Mouse (Mus musculus) G1E (cell line): Measurements from ENCODE around the gene Bzw2. TPM values are rescaled to one million over a fixed set of nuclear protein-coding genes. Genes with fewer than 3 reads are reported as not detected.

ENCODE experiments used
- ATAC-seq: 2 replicates; pipeline ENCODE4 v1.8.0; 2016; ENCODE audit warnings: mild to moderate bottlenecking; ENCODE audit not compliant: insufficient number of reproducible peaks, poor library complexity, low FRiP score, severe bottlenecking; ENCODE audit errors: extremely low read depth
- DNase-seq: peaks from one replicate; pipeline ENCODE4 v3.0.0; 2012; ENCODE audit warnings: low spot score
- H3K27me3 ChIP-seq: 2 replicates; pipeline ENCODE4 v1.6.1; 2012; ENCODE audit warnings: mild to moderate bottlenecking, low read length, inconsistent platforms; ENCODE audit not compliant: insufficient read depth
- H3K36me3 ChIP-seq: replicated peaks from 2 replicates; pipeline ENCODE3; 2012; ENCODE audit warnings: mild to moderate bottlenecking, inconsistent platforms
- H3K4me1 ChIP-seq: 2 replicates; pipeline ENCODE4 v1.6.1; 2012; ENCODE audit warnings: low read depth, low read length, inconsistent platforms, mixed read lengths; ENCODE audit not compliant: insufficient read depth
- H3K4me3 ChIP-seq: 2 replicates; pipeline ENCODE4 v1.5.1; 2012; ENCODE audit warnings: low read depth, mild to moderate bottlenecking, inconsistent platforms, low read length, moderate library complexity, mixed read lengths
- H3K9me3 ChIP-seq: replicated peaks from 2 replicates; pipeline ENCODE4 v1.6.1; 2012; ENCODE audit warnings: inconsistent platforms
- CTCF ChIP-seq: IDR thresholded peaks from 2 replicates; pipeline ENCODE4 v1.5.1; 2012; ENCODE audit warnings: low read depth, low read length, inconsistent platforms, mixed read lengths
- GATA1 ChIP-seq: IDR thresholded peaks from 2 replicates; pipeline ENCODE4 v1.6.1; 2012; ENCODE audit warnings: borderline replicate concordance, low read length, inconsistent platforms, mixed read lengths
- GATA2 ChIP-seq: IDR thresholded peaks from 2 replicates; pipeline ENCODE4 v1.6.1; 2012; ENCODE audit warnings: low read depth, low read length, inconsistent platforms, borderline replicate concordance
- POLR2AphosphoS5 ChIP-seq: IDR thresholded peaks from 2 replicates; pipeline ENCODE4 v1.6.1; 2012; ENCODE audit warnings: low read depth, low read length, inconsistent platforms; ENCODE audit not compliant: insufficient replicate concordance
- TAL1 ChIP-seq: conservative IDR thresholded peaks from 2 replicates; pipeline ENCODE4 v1.6.1; 2012; ENCODE audit warnings: low read depth, low read length, inconsistent platforms, mixed read lengths
- polyA plus RNA-seq: library from polyadenylated mRNA; stranded (reverse); fragments of >175 nt; gene quantifications from 2 replicates; pipeline ENCODE4 v1.2.3, GENCODE M21; 2012
- total RNA-seq, 2 experiments: library from RNA; stranded (forward) in 1 of 2; stranded (reverse) in 1 of 2; fragments of 200-1000 nt in 1 of 2; fragments of >200 nt in 1 of 2; fragmentation: Nextera tagmentation in 1 of 2; gene quantifications; 2 replicates each; pipeline ENCODE4 v1.2.3; 2014 to 2017

The Bzw2 gene
- total and polyA plus RNA-seq, 3 experiments: 23.8 to 134 (median 129) TPM

GRCm38 (mm10) chr12:36140401-36140800 lies 17.5 kb downstream of the Bzw2 start:
- ATAC-seq (no peak), DNase-seq (no peak)
- Histone ChIP-seq H3K4me3 (no peak overlapping the region), H3K36me3 (peaks cover 62% of the 10 kb centered on the region), H3K9me3 (no peaks in the 10 kb centered on the region), H3K27me3 (no peaks in the 10 kb centered on the region), H3K4me1 (peaks cover 11% of the 10 kb centered on the region; the same call in 1 of the 2 replicates)
- TF ChIP-seq POLR2AphosphoS5: no peak
- no peak for TF ChIP-seq CTCF
- no peak for TF ChIP-seq GATA1

GRCm38 (mm10) chr12:36137192-36137591 lies 20.7 kb downstream of the Bzw2 start:
- TF ChIP-seq CTCF: no peak
- no peak for TF ChIP-seq GATA2
- no peak for TF ChIP-seq TAL1
- no peak for TF ChIP-seq GATA1
- TF ChIP-seq POLR2AphosphoS5: no peak
- no peaks in the 10 kb centered on the region for H3K27me3 ChIP-seq
- no peak for ATAC-seq
- H3K36me3 ChIP-seq: peaks cover 83% of the 10 kb centered on the region
- DNase-seq: no peak
- peaks cover 9% of the 10 kb centered on the region; the same call in 1 of the 2 replicates for H3K4me1 ChIP-seq
- no peak overlapping the region for H3K4me3 ChIP-seq
- no peaks in the 10 kb centered on the region for H3K9me3 ChIP-seq

GRCm38 (mm10) chr12:36136285-36136684 lies 21.6 kb downstream of the Bzw2 start:
- Histone ChIP-seq H3K9me3 (no peaks in the 10 kb centered on the region), H3K4me3 (no peak overlapping the region), H3K4me1 (peaks cover 11% of the 10 kb centered on the region; the same call in 1 of the 2 replicates), H3K27me3 (no peaks in the 10 kb centered on the region), H3K36me3 (peaks cover 92% of the 10 kb centered on the region)
- ATAC-seq (no peak), DNase-seq (no peak)
- TF ChIP-seq GATA2 (no peak), CTCF (no peak), POLR2AphosphoS5 (no peak), TAL1 (no peak), GATA1 (no peak)

- Histone ChIP-seq H3K4me3 (no peak overlapping the region), H3K27me3 (no peaks in the 10 kb centered on the region), H3K4me1 (peaks cover 6% of the 10 kb centered on the region; the same call in 1 of the 2 replicates), H3K36me3 (peaks cover 91% of the 10 kb centered on the region), H3K9me3 (no peaks in the 10 kb centered on the region)
- ATAC-seq (no peak), DNase-seq (no peak)
- TF ChIP-seq GATA1 (no peak), POLR2AphosphoS5 (no peak), GATA2 (no peak), TAL1 (no peak), CTCF (no peak)
Observed at GRCm38 (mm10) chr12:36135409-36135808, 22.5 kb downstream of the Bzw2 start.

- Histone ChIP-seq H3K9me3 (no peaks in the 10 kb centered on the region), H3K36me3 (peaks cover 92% of the 10 kb centered on the region), H3K27me3 (no peaks in the 10 kb centered on the region), H3K4me3 (no peak overlapping the region), H3K4me1 (peaks cover 6% of the 10 kb centered on the region; the same call in 1 of the 2 replicates)
- DNase-seq (no peak), ATAC-seq (no peak)
- TF ChIP-seq CTCF (no peak), POLR2AphosphoS5 (no peak), GATA1 (no peak), GATA2 (no peak), TAL1 (no peak)
Observed at GRCm38 (mm10) chr12:36134111-36134510, 23.8 kb downstream of the Bzw2 start.

- Histone ChIP-seq H3K27me3 (no peaks in the 10 kb centered on the region), H3K9me3 (no peaks in the 10 kb centered on the region), H3K36me3 (peaks cover 92% of the 10 kb centered on the region), H3K4me3 (no peak overlapping the region), H3K4me1 (peaks cover 6% of the 10 kb centered on the region; the same call in 1 of the 2 replicates)
- no peak for DNase-seq
- no peak for ATAC-seq
- no peak for TF ChIP-seq GATA2
- TF ChIP-seq CTCF: no peak
- no peak for TF ChIP-seq POLR2AphosphoS5
- TF ChIP-seq GATA1: no peak
- no peak for TF ChIP-seq TAL1
Observed at GRCm38 (mm10) chr12:36133547-36133946, 24.3 kb downstream of the Bzw2 start.
